Mouse (Mus musculus): Measurements from ENCODE around the gene Chrna1.

DNA sequence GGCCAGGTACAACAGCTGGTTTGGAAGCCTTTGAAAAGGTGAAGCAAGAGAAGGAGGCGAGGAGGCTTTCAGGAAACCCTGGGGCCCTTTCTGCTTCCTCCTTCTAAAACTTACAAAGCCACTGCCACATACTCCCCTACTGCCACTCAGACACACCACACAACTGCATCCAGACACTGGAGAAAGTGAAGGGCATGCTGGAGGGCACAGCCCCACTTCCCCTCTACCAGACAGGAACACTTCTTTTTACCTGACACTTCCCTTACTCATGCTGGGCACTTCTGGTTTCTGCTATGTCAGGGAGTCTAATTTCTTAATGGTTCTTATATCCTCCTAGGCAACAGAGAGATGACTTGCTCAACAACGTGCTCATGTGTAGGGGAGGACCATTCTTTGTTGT is 31.6 kb downstream of the Chrna1 start:
- no peak for TF ChIP-seq CTCF (IDR thresholded peaks at IDR 0.05; ENCODE audit: low read depth, low read length)
- TF ChIP-seq POLR2AphosphoS5 (IDR thresholded peaks at IDR 0.05; ENCODE audit: insufficient replicate concordance, low read depth, low read length), result no peak
- no peak for TF ChIP-seq GATA1 (IDR thresholded peaks at IDR 0.05; ENCODE audit: borderline replicate concordance, low read length)
- no peak for TF ChIP-seq TAL1 (conservative IDR thresholded peaks at IDR 0.05; ENCODE audit: low read depth, low read length)
